Mouse (Mus musculus) retina, postnatal 1 day (tissue): ENCODE measurements around the gene Hhatl.
A peak's percentile ranks its signal among the peaks of the same experiment; 100 is the strongest.

ENCODE experiments used
- DNase-seq: peaks from one replicate; pipeline ENCODE4 v3.0.0-alpha.2; 2012

Gene Hhatl

GRCm38 (mm10) chr9:121791757-121792521 lies at the start of gene Hhatl:
Gene Hhatl, minus strand, starts transcription at chr9:121792507.
- DNase-seq: no peak

GRCm38 (mm10) chr9:121839622-121839965 lies 47.3 kb upstream of the Hhatl start:
- DNase-seq: no peak

GRCm38 (mm10) chr9:121838829-121839621 lies 46.7 kb upstream of the Hhatl start, which contains the start of gene Ccdc13:
Gene Ccdc13, minus strand, starts transcription at chr9:121839461.
- DNase-seq: peak; percentile 94

GRCm38 (mm10) chr9:121838008-121838407 lies 45.7 kb upstream of the Hhatl start:
- no peak for DNase-seq

GRCm38 (mm10) chr9:121833825-121834224 lies 41.5 kb upstream of the Hhatl start:
- no peak for DNase-seq

- DNase-seq: peak; percentile 86
Observed at GRCm38 (mm10) chr9:121830956-121831293, 38.6 kb upstream of the Hhatl start.

- peak; percentile 57 for DNase-seq
Observed at GRCm38 (mm10) chr9:121830243-121830955, 38.1 kb upstream of the Hhatl start.

- DNase-seq: no peak
Observed at GRCm38 (mm10) chr9:121829270-121829992, 37.1 kb upstream of the Hhatl start.

- DNase-seq: no peak
Observed at GRCm38 (mm10) chr9:121828314-121828713, 36.0 kb upstream of the Hhatl start.

- no peak for DNase-seq
Observed at GRCm38 (mm10) chr9:121826356-121826755, 34.0 kb upstream of the Hhatl start.

- peak; percentile 77 for DNase-seq
Observed at GRCm38 (mm10) chr9:121823991-121824390, 31.7 kb upstream of the Hhatl start.

GRCm38 (mm10) chr9:121823051-121823450 lies 30.7 kb upstream of the Hhatl start:
- no peak for DNase-seq

- peak; percentile 80 for DNase-seq
Observed at GRCm38 (mm10) chr9:121822585-121822991, 30.3 kb upstream of the Hhatl start.

- no peak for DNase-seq
Observed at GRCm38 (mm10) chr9:121820765-121821164, 28.5 kb upstream of the Hhatl start.

GRCm38 (mm10) chr9:121819771-121820471 lies 27.6 kb upstream of the Hhatl start:
- DNase-seq: no peak

GRCm38 (mm10) chr9:121819073-121819770 lies 26.9 kb upstream of the Hhatl start:
- DNase-seq: no peak

- DNase-seq: no peak
Observed at GRCm38 (mm10) chr9:121815183-121815582, 22.9 kb upstream of the Hhatl start.

- DNase-seq: peak; percentile 87
Observed at GRCm38 (mm10) chr9:121810081-121810821, 17.9 kb upstream of the Hhatl start.

- peak; percentile 71 for DNase-seq
Observed at GRCm38 (mm10) chr9:121808511-121808910, 16.2 kb upstream of the Hhatl start.

GRCm38 (mm10) chr9:121807947-121808346 lies 15.6 kb upstream of the Hhatl start:
- DNase-seq: no peak

GRCm38 (mm10) chr9:121807546-121807945 lies 15.2 kb upstream of the Hhatl start:
- DNase-seq: no peak
